Mouse (Mus musculus) kidney, adult 18-20 months (tissue): ENCODE results near the gene Nmt2.

ENCODE experiments used
- DNase-seq: peaks from one replicate; pipeline ENCODE4 v3.0.0; 2021

The Nmt2 gene

GRCm38 (mm10) chr2:3283602-3284472 is at the start of gene Nmt2:
Nmt2 (plus strand) TSS chr2:3284212.
- peak; percentile 100 for DNase-seq

- no peak for DNase-seq
Measured at GRCm38 (mm10) chr2:3239255-3239654, 44.8 kb upstream of the Nmt2 start.

- no peak for DNase-seq
Measured at GRCm38 (mm10) chr2:3244251-3244650, 39.8 kb upstream of the Nmt2 start.

- no peak for DNase-seq
Measured at GRCm38 (mm10) chr2:3251309-3251708, 32.7 kb upstream of the Nmt2 start.

- DNase-seq: no peak
Measured at GRCm38 (mm10) chr2:3266466-3266865, 17.5 kb upstream of the Nmt2 start.

- DNase-seq: no peak
Measured at GRCm38 (mm10) chr2:3267879-3268278, 16.1 kb upstream of the Nmt2 start.

GRCm38 (mm10) chr2:3273349-3273748 is 10.7 kb upstream of the Nmt2 start:
- no peak for DNase-seq

GRCm38 (mm10) chr2:3276106-3276505 is 7.9 kb upstream of the Nmt2 start:
- DNase-seq: no peak

GRCm38 (mm10) chr2:3277502-3277901 is 6.5 kb upstream of the Nmt2 start:
- no peak for DNase-seq

- DNase-seq: no peak
Measured at GRCm38 (mm10) chr2:3281311-3281710, 2.7 kb upstream of the Nmt2 start.

GRCm38 (mm10) chr2:3282866-3283601 is 978 bp upstream of the Nmt2 start:
- DNase-seq: no peak

- DNase-seq: peak; percentile 52
Measured at GRCm38 (mm10) chr2:3284473-3285180, 615 bp downstream of the Nmt2 start.

GRCm38 (mm10) chr2:3285181-3285530 is 1.1 kb downstream of the Nmt2 start:
- no peak for DNase-seq

- DNase-seq: no peak
Measured at GRCm38 (mm10) chr2:3285709-3286108, 1.7 kb downstream of the Nmt2 start.

- no peak for DNase-seq
Measured at GRCm38 (mm10) chr2:3286243-3286642, 2.2 kb downstream of the Nmt2 start.

GRCm38 (mm10) chr2:3289581-3289980 is 5.6 kb downstream of the Nmt2 start:
- DNase-seq: no peak

GRCm38 (mm10) chr2:3292170-3292569 is 8.2 kb downstream of the Nmt2 start:
- no peak for DNase-seq

- DNase-seq: no peak
Measured at GRCm38 (mm10) chr2:3295826-3296225, 11.8 kb downstream of the Nmt2 start.

GRCm38 (mm10) chr2:3305426-3306025 is 21.5 kb downstream of the Nmt2 start:
- peak; percentile 18 for DNase-seq

- no peak for DNase-seq
Measured at GRCm38 (mm10) chr2:3323132-3323531, 39.1 kb downstream of the Nmt2 start.

- DNase-seq: no peak
Measured at GRCm38 (mm10) chr2:3324381-3325130, 40.5 kb downstream of the Nmt2 start.

GRCm38 (mm10) chr2:3326547-3326946 is 42.5 kb downstream of the Nmt2 start:
- no peak for DNase-seq
